Mouse (Mus musculus): ENCODE results near the gene Atf2.
"Not testable (repeated sequence)": the region's sequence is repeated elsewhere in the genome, so short reads cannot be mapped to it uniquely, and the experiment has no call there.

Atf2 gene

GRCm38 (mm10) chr2:73877891-73878290 lies 14.5 kb downstream of the Atf2 start:
- no peak for DNase-seq

- DNase-seq, result peak; percentile 63
Observed at GRCm38 (mm10) chr2:73867764-73868487, 24.5 kb downstream of the Atf2 start.

- DNase-seq, result no peak
Observed at GRCm38 (mm10) chr2:73860046-73860624, 32.3 kb downstream of the Atf2 start.

GRCm38 (mm10) chr2:73857352-73857751 lies 35.1 kb downstream of the Atf2 start:
- DNase-seq, result no peak

- no peak for DNase-seq
Observed at GRCm38 (mm10) chr2:73856246-73856645, 36.2 kb downstream of the Atf2 start.

- DNase-seq, result no peak
Observed at GRCm38 (mm10) chr2:73834406-73835015, 57.9 kb downstream of the Atf2 start.

GRCm38 (mm10) chr2:73833284-73833683 lies 59.2 kb downstream of the Atf2 start:
- DNase-seq, result no peak

GRCm38 (mm10) chr2:73818742-73819141 lies 73.7 kb downstream of the Atf2 start:
- DNase-seq, result peak; percentile 18

GRCm38 (mm10) chr2:73807609-73808008 lies 84.8 kb downstream of the Atf2 start:
- no peak for DNase-seq

GRCm38 (mm10) chr2:73800127-73800526 lies 92.3 kb downstream of the Atf2 start:
- not testable (repeated sequence) for DNase-seq

GRCm38 (mm10) chr2:73798786-73799185 lies 93.7 kb downstream of the Atf2 start:
- DNase-seq, result no peak

GRCm38 (mm10) chr2:73798136-73798535 lies 94.3 kb downstream of the Atf2 start:
- DNase-seq, result no peak

GRCm38 (mm10) chr2:73791846-73792630 lies 100.4 kb downstream of the Atf2 start:
- peak; percentile 73 for DNase-seq

GRCm38 (mm10) chr2:73790332-73790731 lies 102.1 kb downstream of the Atf2 start:
- no peak for DNase-seq

- DNase-seq, result no peak
Observed at GRCm38 (mm10) chr2:73788395-73788794, 104.0 kb downstream of the Atf2 start.

- DNase-seq, result no peak
Observed at GRCm38 (mm10) chr2:73782371-73782905, 110.0 kb downstream of the Atf2 start.

- DNase-seq, result no peak
Observed at GRCm38 (mm10) chr2:73780321-73781010, 112.0 kb downstream of the Atf2 start.

GRCm38 (mm10) chr2:73779796-73780195 lies 112.6 kb downstream of the Atf2 start:
- no peak for DNase-seq

GRCm38 (mm10) chr2:73779016-73779595 lies 113.3 kb downstream of the Atf2 start:
- DNase-seq, result no peak

GRCm38 (mm10) chr2:73776936-73777335 lies 115.5 kb downstream of the Atf2 start:
- no peak for DNase-seq

- DNase-seq, result no peak
Observed at GRCm38 (mm10) chr2:73775683-73776310, 116.6 kb downstream of the Atf2 start.

Measured in thymus, postnatal 4 days (tissue).